Mouse (Mus musculus) stomach, postnatal 0 days (tissue): ENCODE data around the gene Gm5483.

Source experiments
- CTCF ChIP-seq: IDR thresholded peaks from 2 replicates; pipeline ENCODE4 v1.5.1; 2016; ENCODE audit warnings: antibody characterized with exemption, low read depth, mild to moderate bottlenecking, moderate library complexity
- EP300 ChIP-seq: optimal IDR thresholded peaks from 2 replicates; pipeline ENCODE3; 2016; ENCODE audit warnings: antibody characterized with exemption

DNA sequence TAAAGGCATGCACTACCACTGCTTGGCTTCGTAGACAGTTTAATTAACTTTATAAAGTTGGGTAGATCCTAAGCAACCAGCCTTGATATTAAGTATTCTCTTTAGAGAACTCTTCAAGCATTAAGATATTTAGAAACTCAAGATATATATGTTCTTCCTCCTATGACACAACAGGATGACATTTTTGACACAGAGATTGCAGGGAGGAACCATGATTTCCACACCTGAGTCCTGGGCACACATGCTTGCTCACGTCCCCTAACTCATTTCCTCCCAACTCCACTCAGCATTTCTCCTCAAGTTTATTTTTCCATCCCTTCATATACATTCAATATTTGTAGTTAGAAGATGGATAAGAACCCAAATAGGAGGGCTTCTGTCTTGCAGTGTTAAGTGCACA lies 4.1 kb upstream of the Gm5483 start:
- TF ChIP-seq CTCF (no peak), EP300 (no peak)
